In genomic region chr19:7416834-7417735, GRCm38 (mm10) we compare ENCODE assay signal across 8 mouse cellular contexts. TPM values are rescaled to one million over a fixed set of nuclear protein-coding genes. Genes with fewer than 3 reads are reported as not detected.
DNase-seq lines count a peak whose midpoint lies in the region; ATAC-seq and TF ChIP-seq lines count a peak whose summit lies in the region.

TSS of gene 2700081O15Rik (plus strand) at chr19:7417625.

- H3K4me1 ChIP-seq in MEL (ENCODE audit: control insufficient read depth in 1 of 2, insufficient read depth in 2 of 2, low read length in 2 of 2) = peaks cover 4 to 21% of the 10 kb centered on the region in 2 experiments
- peaks cover 42% of the 10 kb centered on the region for H3K4me1 ChIP-seq in lung, embryonic 16.5 days (replicated peaks; ENCODE audit: control insufficient read depth, insufficient read depth, low read length)

- H3K4me3 ChIP-seq in MEL (ENCODE audit: control insufficient read depth in 1 of 2, insufficient read depth in 1 of 2, low read depth in 2 of 2, low read length in 2 of 2) = peak within 1 kb of the TSS; percentile 88 to 96
- H3K4me3 ChIP-seq in lung, embryonic 16.5 days (ENCODE audit: low read length) = peak within 1 kb of the TSS; percentile 73

- H3K9me3 ChIP-seq in MEL (replicated peaks; ENCODE audit: insufficient read depth, low read length) = no peaks in the 10 kb centered on the region
- no peaks in the 10 kb centered on the region for H3K9me3 ChIP-seq in lung, embryonic 16.5 days (ENCODE audit: control insufficient read depth, low read length)

- TF ChIP-seq POLR2A in MEL (IDR thresholded peaks at IDR 0.05; ENCODE audit: control insufficient read depth in 1 of 2, insufficient read depth in 1 of 2, low read depth in 1 of 2, low read length in 2 of 2, poor library complexity in 1 of 2) = peak; percentile 14 to 52; a peak in 1 of 4 replicates

- peak; percentile 77 for ATAC-seq in lung, embryonic 16.5 days (ENCODE audit: low read depth)

- no peak for TF ChIP-seq EP300 in MEL (IDR thresholded peaks at IDR 0.05; ENCODE audit: low read depth in 1 of 2, low read length in 2 of 2)

- peaks cover 0 to 17% of the 10 kb centered on the region in 2 experiments; a peak in 2 of 4 replicates for H3K36me3 ChIP-seq in MEL (ENCODE audit: control insufficient read depth in 1 of 2, insufficient read depth in 2 of 2, low read length in 2 of 2)
- H3K36me3 ChIP-seq in lung, embryonic 16.5 days (ENCODE audit: control insufficient read depth, insufficient read depth, low read length) = peaks cover 11% of the 10 kb centered on the region

- peaks cover 19% of the 10 kb centered on the region for H3K79me2 ChIP-seq in MEL (ENCODE audit: control insufficient read depth, insufficient read depth, low read length, poor library complexity)

- peak within 1 kb of the TSS; percentile 26 for H3K27ac ChIP-seq in MEL (ENCODE audit: control insufficient read depth, low read depth, low read length)
- H3K27ac ChIP-seq in lung, embryonic 16.5 days (ENCODE audit: low read length) = peak within 1 kb of the TSS; percentile 91

- peak; percentile 80 for DNase-seq in MEL (ENCODE audit: low read depth, low spot score)
- peak; percentile 47 for DNase-seq in cerebellum, adult 11 months
- peak; percentile 69 for DNase-seq in forelimb bud, embryonic 11.5 days (ENCODE audit: low read depth, low spot score)
- DNase-seq in heart, postnatal 25 days (ENCODE audit: low spot score) = peak; percentile 78
- DNase-seq in layer of hippocampus, adult 8-10 months (ENCODE audit: low spot score in 2 of 2) = peak in 1 of 2 experiments; percentile 62
- DNase-seq in retina, embryonic 14.5 days (ENCODE audit: low spot score) = peak; percentile 87
- peak; percentile 73 to 75 for DNase-seq in urinary bladder, adult 18-20 months (ENCODE audit: low spot score in 2 of 2)

- WGBS in lung, embryonic 16.5 days = under 1% methylated on average over 90 of the region's 107 CpGs

- H3K27me3 ChIP-seq in MEL (ENCODE audit: control insufficient read depth in 1 of 2, insufficient read depth in 2 of 2, low read length in 2 of 2) = peaks cover 0 to 2% of the 10 kb centered on the region in 2 experiments; a peak in 2 of 4 replicates
- no peaks in the 10 kb centered on the region for H3K27me3 ChIP-seq in lung, embryonic 16.5 days (ENCODE audit: control insufficient read depth, insufficient read depth, low read depth, low read length)

- TF ChIP-seq RAD21 in MEL (IDR thresholded peaks at IDR 0.05; ENCODE audit: low read depth, low read length) = no peak

- peak within 1 kb of the TSS; percentile 89 for H3K4me2 ChIP-seq in lung, embryonic 16.5 days (ENCODE audit: low read depth, low read length)

- intact Hi-C loops in heart, postnatal 25 days (cut with DNase I) = no loop called here

- TF ChIP-seq CTCF in MEL (IDR thresholded peaks at IDR 0.05 in 2 of 3, conservative IDR thresholded peaks at IDR 0.05 in 1 of 3; ENCODE audit: control insufficient read depth in 1 of 3, insufficient read depth in 1 of 3, low read depth in 2 of 3, low read length in 3 of 3, poor library complexity in 1 of 3, severe bottlenecking in 1 of 3) = 0 out of 6 replicates have a peak, but pooled peaks of 1 of the 3 experiments have one; percentile 2

- H3K9ac ChIP-seq in MEL (ENCODE audit: control insufficient read depth, low read depth, low read length, poor library complexity, severe bottlenecking) = peak within 1 kb of the TSS; percentile 86
- H3K9ac ChIP-seq in lung, embryonic 16.5 days (ENCODE audit: low read length) = peak within 1 kb of the TSS; percentile 96

TF ChIP-seq in MEL, 35 proteins besides CTCF, POLR2A, EP300 and RAD21:
- TF ChIP-seq MEF2A (IDR thresholded peaks at IDR 0.05; ENCODE audit: extremely low read depth, insufficient replicate concordance, low read depth, low read length, poor library complexity, severe bottlenecking) (no peak), CHD2 (IDR thresholded peaks at IDR 0.05; ENCODE audit: low read length) (no peak), HCFC1 (IDR thresholded peaks at IDR 0.05; ENCODE audit: low read depth, low read length) (peak; percentile 78), SMC3 (IDR thresholded peaks at IDR 0.05; ENCODE audit: low read depth, low read length) (no peak), BHLHE40 (IDR thresholded peaks at IDR 0.05; ENCODE audit: borderline replicate concordance, low read depth, low read length) (no peak), POLR2AphosphoS2 (IDR thresholded peaks at IDR 0.05; ENCODE audit: low read length) (no peak), ZKSCAN1 (IDR thresholded peaks at IDR 0.05; ENCODE audit: low read depth, low read length) (no peak), UBTF (IDR thresholded peaks at IDR 0.05; ENCODE audit: borderline replicate concordance, insufficient read depth, low read depth, low read length) (no peak), KAT2A (conservative IDR thresholded peaks at IDR 0.05; ENCODE audit: low read depth, low read length) (no peak; the same call in 1 of the 2 replicates), JUND (IDR thresholded peaks at IDR 0.05; ENCODE audit: low read depth, low read length) (no peak), TBP (IDR thresholded peaks at IDR 0.05; ENCODE audit: low read depth, low read length) (no peak), ELF1 (IDR thresholded peaks at IDR 0.05; ENCODE audit: low read depth, low read length) (no peak), TAL1 (IDR thresholded peaks at IDR 0.05; ENCODE audit: low read length) (no peak), NRF1 (IDR thresholded peaks at IDR 0.05; ENCODE audit: insufficient read depth, low read depth, low read length, poor library complexity, severe bottlenecking) (no peak), ZMIZ1 (IDR thresholded peaks at IDR 0.05; ENCODE audit: low read depth, low read length) (0 out of 2 replicates have a peak, but pooled peaks have one; percentile 20), MXI1 (IDR thresholded peaks at IDR 0.05; ENCODE audit: low read depth, low read length) (peak; percentile 27; the same call in 1 of the 2 replicates), GABPA (IDR thresholded peaks at IDR 0.05; ENCODE audit: low read depth, low read length) (no peak), CHD1 (IDR thresholded peaks at IDR 0.05; ENCODE audit: low read depth, low read length) (0 out of 2 replicates have a peak, but pooled peaks have one; percentile 50), MYC (IDR thresholded peaks at IDR 0.05; ENCODE audit: low read depth, low read length) (no peak), E2F4 (IDR thresholded peaks at IDR 0.05; ENCODE audit: borderline replicate concordance, low read depth, low read length) (no peak), MAFK (IDR thresholded peaks at IDR 0.05; ENCODE audit: borderline replicate concordance, low read depth, low read length) (no peak), ETS1 (IDR thresholded peaks at IDR 0.05; ENCODE audit: low read depth, low read length) (no peak), MAZ (IDR thresholded peaks at IDR 0.05; ENCODE audit: low read depth, low read length) (no peak; the same call in 1 of the 2 replicates), RCOR1 (IDR thresholded peaks at IDR 0.05; ENCODE audit: low read depth, low read length) (no peak), USF2 (IDR thresholded peaks at IDR 0.05; ENCODE audit: borderline replicate concordance in 1 of 2, insufficient read depth in 1 of 2, low read depth in 1 of 2, low read length in 2 of 2) (no peak), MYB (IDR thresholded peaks at IDR 0.05; ENCODE audit: low read depth, low read length) (no peak), MAX (IDR thresholded peaks at IDR 0.05; ENCODE audit: low read length) (no peak), USF1 (IDR thresholded peaks at IDR 0.05; ENCODE audit: low read depth, low read length) (no peak), ZNF384 (IDR thresholded peaks at IDR 0.05; ENCODE audit: low read depth, low read length) (no peak), ZC3H11A (IDR thresholded peaks at IDR 0.05; ENCODE audit: low read depth, low read length) (no peak), GATA1 (IDR thresholded peaks at IDR 0.05; ENCODE audit: low read depth, low read length) (no peak), TCF12 (IDR thresholded peaks at IDR 0.05; ENCODE audit: low read depth, low read length) (no peak), SIN3A (IDR thresholded peaks at IDR 0.05; ENCODE audit: low read length) (peak; percentile 81), NELFE (IDR thresholded peaks at IDR 0.05; ENCODE audit: low read depth, low read length) (peak; percentile 40; the same call in 1 of the 2 replicates), POLR2AphosphoS5 (IDR thresholded peaks at IDR 0.05; ENCODE audit: borderline replicate concordance, low read depth, low read length) (no peak)

RNA-seq across cellular contexts. Expression of gene 2700081O15Rik, which starts in this region (rescaled TPM):
- total RNA-seq in MEL (2012; rRNA removed) = 10.7 and 14.1 TPM in 2 replicates
- 10 to 100 TPM in 1 of 2 experiments, not detected in 1; 18.0 TPM for polyA plus RNA-seq in MEL (2012; ENCODE audit: insufficient read depth in 1 of 2, insufficient read length in 2 of 2, low read depth in 1 of 2, low replicate concordance in 2 of 2, missing spikeins in 1 of 2)
- 10 to 100 TPM; 15.8 to 18.7 TPM for total RNA-seq in heart, postnatal 25 days (2021)
- total RNA-seq in layer of hippocampus, adult 8-10 months (2022) = 10 to 100 TPM; 37.1 to 44.0 (median 40.6) TPM
- polyA plus RNA-seq in lung, embryonic 16.5 days (2015; fragmentation: Nextera tagmentation; extraction: Ambion mirVana) = 5.0 TPM in 2 replicates
